Mouse (Mus musculus) layer of hippocampus, postnatal 10 days (tissue): ENCODE measurements at regions not wholly inside any gene's neighbourhood (a gene's known extent, or its start where the extent isn't known, plus 50 kb on each side); places are given as distances from the start of the nearest gene placed in this dataset.

ENCODE experiments used
- DNase-seq, 2 experiments: peaks; one replicate each; pipeline ENCODE4 v3.0.0; 2021; ENCODE audit warnings: low spot score in 2 of 2

DNA sequence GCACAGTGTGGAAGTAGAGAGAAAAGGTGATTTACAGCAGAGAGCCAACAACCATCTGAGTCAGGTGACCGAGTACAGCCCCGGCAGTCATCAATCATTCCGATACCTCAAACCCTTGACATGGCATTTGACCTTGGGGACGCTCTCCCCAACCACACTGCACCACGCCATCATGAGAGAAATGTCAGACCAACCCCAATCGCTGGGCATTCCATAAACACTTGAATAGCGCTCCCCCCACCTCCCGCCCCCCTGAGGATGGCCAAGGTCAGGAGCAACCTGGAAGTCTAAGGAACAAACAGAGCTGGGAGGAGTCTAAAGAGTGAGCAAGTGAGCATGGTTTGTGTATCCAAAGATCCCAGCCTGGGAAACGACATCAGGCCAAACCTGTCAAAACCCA is 198.2 kb upstream of the Srrm4 start:
- no peak for DNase-seq

GRCm38 (mm10) chr5:116776450-116776849 is 184.8 kb upstream of the Srrm4 start:
- DNase-seq: no peak

- no peak for DNase-seq
Observed at GRCm38 (mm10) chr5:116766261-116766660, 174.6 kb upstream of the Srrm4 start.

GRCm38 (mm10) chr5:116761323-116761722 is 169.7 kb upstream of the Srrm4 start:
- DNase-seq: peak in 1 of 2 experiments; percentile 17

DNA sequence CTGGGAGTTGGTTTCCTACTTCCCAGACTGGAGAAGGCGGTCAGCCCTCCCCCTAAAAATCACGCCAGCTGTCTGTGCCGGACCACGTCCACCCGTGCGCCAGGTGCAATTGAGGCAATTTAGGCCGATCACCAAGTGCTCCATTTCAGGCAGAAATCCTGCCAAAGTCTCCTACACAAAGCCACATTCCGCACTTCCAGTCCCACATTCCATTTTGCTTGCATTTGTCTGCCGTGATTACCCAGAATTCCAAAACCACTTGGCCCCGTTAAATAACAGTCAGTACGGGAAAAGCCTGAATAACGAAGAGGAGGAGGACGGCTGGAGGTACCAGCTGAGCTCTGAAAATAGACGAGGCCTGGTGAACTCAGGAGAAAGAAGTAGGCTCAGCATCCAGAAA is 167.1 kb upstream of the Srrm4 start:
- DNase-seq: peak; percentile 12 to 29

DNA sequence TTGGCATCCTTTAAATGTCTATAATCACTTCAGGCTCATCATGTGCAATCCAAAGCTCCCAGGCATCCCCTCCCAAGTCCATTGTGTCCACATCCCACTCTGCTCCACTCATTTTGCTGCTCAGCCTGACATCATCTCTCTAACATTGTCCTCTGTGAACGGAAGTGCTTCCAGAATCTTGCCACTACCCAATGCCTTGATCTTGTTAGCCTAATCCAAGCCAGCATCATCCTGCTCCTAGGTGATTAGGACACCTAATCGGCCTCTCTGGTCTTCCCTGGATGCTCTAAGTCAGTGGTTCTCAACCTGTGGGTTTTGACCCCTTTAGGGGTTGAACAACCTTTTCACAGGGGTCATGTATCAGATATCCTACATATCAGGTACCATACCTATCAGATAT is 161.3 kb upstream of the Srrm4 start:
- DNase-seq: no peak

DNA sequence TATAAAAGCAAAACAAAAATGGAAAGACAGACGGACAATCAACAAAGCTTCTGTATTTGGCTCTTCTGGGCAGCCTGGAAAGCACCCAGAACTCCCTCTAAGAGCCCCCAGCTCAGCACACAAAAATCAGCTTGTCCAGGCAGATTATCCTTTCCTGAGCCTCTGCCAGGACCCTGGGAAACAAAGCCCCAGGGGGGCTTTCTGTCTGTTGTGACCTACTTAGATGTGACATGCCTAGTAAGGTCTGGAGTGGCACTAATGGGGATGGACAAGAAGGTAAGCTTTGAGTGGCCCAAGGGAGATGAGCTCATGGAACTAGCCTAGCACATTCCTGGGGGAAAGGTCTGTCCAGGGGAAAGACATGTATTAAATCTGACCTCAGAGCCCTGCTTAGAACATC is 160.5 kb upstream of the Srrm4 start:
- no peak for DNase-seq

DNA sequence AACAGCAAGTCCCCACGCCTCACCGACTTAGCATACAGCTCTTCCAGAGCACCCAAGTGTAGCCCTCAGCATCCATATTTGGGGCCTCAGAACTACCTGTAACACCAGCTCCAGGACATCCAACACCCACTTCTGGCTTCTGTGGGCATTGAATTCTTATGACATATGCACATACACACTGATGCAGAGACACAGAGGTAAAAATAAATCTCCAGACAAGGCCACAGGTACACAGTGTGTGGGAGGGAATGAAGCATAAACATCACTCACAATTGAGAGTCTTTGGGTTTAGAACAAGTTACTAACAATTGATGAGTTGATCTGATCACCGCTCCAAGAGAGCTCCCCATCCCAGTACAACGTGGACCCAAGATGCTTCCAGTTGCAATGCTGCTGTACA is 154.2 kb upstream of the Srrm4 start:
- no peak for DNase-seq

GRCm38 (mm10) chr5:116744389-116744788 is 152.8 kb upstream of the Srrm4 start:
- DNase-seq: peak; percentile 17 to 21

- no peak for DNase-seq
Observed at GRCm38 (mm10) chr5:116735622-116736021, 144.0 kb upstream of the Srrm4 start.

- no peak for DNase-seq
Observed at GRCm38 (mm10) chr5:116731509-116731908, 139.9 kb upstream of the Srrm4 start.

DNA sequence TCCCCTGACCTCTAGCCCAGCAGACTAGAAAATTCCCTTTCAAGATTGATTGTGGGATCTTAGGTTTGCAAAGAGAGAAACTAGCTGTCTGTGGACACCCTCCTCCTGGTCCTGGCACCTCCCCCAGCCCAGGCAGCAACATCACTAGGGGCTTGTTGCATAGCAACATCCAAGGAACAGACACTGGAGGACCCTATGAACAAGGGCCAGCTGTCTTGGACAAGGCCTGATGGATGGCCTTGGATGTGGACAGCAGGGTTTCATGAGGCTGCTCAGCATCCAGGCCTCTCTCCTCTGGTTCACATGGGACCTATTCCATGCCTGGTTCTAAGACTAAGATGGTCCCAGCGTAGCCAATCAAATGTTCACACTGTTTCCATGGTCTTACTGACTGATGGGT is 127.6 kb upstream of the Srrm4 start:
- DNase-seq: no peak

- peak in 1 of 2 experiments; percentile 16 for DNase-seq
Observed at GRCm38 (mm10) chr5:116714256-116714655, 122.6 kb upstream of the Srrm4 start.

DNA sequence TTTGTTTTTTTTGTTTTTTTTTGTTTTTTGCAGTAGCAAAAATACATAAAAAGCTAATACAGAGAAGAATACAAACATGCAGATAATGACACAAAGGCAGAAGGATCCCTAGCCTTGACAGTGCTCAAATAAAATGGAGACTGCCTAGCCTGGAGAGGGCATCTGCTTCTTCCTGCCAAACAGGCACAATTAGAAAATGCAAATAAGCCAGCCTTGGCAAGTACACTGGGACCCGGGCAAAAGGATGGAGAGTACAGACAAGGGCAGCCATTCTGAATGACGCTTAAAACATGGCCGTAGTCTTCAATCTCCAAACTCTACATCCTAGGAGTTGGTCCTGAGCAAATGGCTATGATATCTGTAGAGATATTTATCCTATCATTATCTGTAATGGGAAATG is 120.4 kb upstream of the Srrm4 start:
- DNase-seq: no peak

DNA sequence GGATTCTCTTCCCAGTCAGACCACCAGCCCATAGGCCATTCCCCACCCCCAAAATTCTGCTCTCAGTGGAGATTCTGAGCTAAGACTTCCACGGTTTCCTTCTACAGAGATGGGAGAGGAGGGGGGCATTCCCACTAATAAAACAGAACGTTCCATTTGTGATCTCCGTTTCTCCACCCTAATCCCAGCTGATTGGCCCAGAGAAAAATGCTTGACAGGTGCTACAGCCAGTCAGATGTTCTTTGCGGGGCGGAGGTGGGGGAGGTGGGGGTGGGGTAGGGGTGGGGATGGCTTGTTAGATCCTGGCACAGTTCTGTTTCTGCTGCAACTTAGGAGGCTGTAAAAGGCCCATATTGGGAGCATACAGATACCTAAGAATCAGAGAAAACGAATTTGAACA is 116.9 kb upstream of the Srrm4 start:
- DNase-seq: no peak

GRCm38 (mm10) chr5:116662466-116662865 is 70.8 kb upstream of the Srrm4 start:
- DNase-seq: peak in 1 of 2 experiments; percentile 19

DNA sequence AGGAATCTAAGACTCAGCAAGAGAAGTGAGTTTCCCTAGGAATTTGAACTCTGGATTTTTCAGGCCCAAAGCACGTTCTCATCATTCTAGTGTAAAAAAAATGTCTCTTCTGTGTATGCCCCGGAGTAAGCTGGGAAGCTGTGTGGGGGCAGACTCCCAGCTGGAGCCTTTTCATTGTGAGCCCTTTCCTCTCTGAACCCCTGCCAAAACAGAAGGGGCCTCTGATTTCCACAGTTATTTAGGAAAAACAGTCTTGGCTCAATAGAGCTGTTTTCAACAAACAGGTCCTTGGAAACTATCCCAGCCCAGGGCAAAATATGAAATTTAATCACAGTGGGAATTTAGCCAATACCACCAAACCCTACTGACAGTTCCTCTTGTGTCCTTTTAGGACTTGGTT is 70.2 kb upstream of the Srrm4 start:
- DNase-seq: peak; percentile 18 to 53

- no peak for DNase-seq
Observed at GRCm38 (mm10) chr5:116654486-116655420, 63.1 kb upstream of the Srrm4 start.
